Comparison of ENCODE assay signal across 17 mouse cellular contexts in genomic region chr5:30765596-30766370, GRCm38 (mm10). TPM values are rescaled to one million over a fixed set of nuclear protein-coding genes. Genes with fewer than 3 reads are reported as not detected.
A peak's percentile ranks its signal among the peaks of the same experiment; 100 is the strongest.
DNase-seq lines count a peak whose midpoint lies in the region; ATAC-seq lines count a peak whose summit lies in the region.
"Had no signal": no experiment of that assay in that cellular context is flagged by ENCODE, and none has a peak within 500 bp of the region (broad histone marks: within the 10 kb centered on the region; RNA-seq: fewer than 3 reads in every experiment).

No protein-coding gene starts in this region.

- no peaks in the 10 kb centered on the region for H3K9me3 ChIP-seq in heart, embryonic 13.5 days
- no peaks in the 10 kb centered on the region for H3K9me3 ChIP-seq in neural tube, embryonic 13.5 days
- no peaks in the 10 kb centered on the region for H3K9me3 ChIP-seq in hindbrain, embryonic 12.5 days (replicated peaks)
- no peaks in the 10 kb centered on the region for H3K9me3 ChIP-seq in neural tube, embryonic 15.5 days (replicated peaks)
- H3K9me3 ChIP-seq: limb, embryonic 12.5 days; neural tube, embryonic 12.5 days had no signal

- no peak overlapping the region for H3K4me3 ChIP-seq in heart, embryonic 13.5 days
- H3K4me3 ChIP-seq in neural tube, embryonic 13.5 days = no peak overlapping the region
- H3K4me3 ChIP-seq in hindbrain, embryonic 12.5 days = no peak overlapping the region
- no peak overlapping the region for H3K4me3 ChIP-seq in neural tube, embryonic 15.5 days (replicated peaks)
- H3K4me3 ChIP-seq: gastrocnemius, adult 2 months; limb, embryonic 12.5 days; megakaryocyte, embryonic 14.5 days; neural tube, embryonic 12.5 days had no signal

- DNase-seq in heart, postnatal 25 days (ENCODE audit: low spot score) = no peak
- no peak for DNase-seq in neural tube, embryonic 10.5 days (ENCODE audit: extremely low spot score, low spot score)
- DNase-seq in spleen, postnatal 14 days (ENCODE audit: low spot score in 2 of 2) = no peak
- no peak for DNase-seq in adrenal gland, postnatal 36 days
- DNase-seq: cerebellum, adult 11-12 months; gastrocnemius, adult 2 months; kidney, adult 2 months; liver, postnatal 0 days; thymus, postnatal 25 days had no signal

- H3K9ac ChIP-seq in heart, embryonic 13.5 days = no peak overlapping the region; the same call in 1 of the 2 replicates
- no peak overlapping the region for H3K9ac ChIP-seq in neural tube, embryonic 13.5 days
- H3K9ac ChIP-seq in hindbrain, embryonic 12.5 days = peak overlapping the region; percentile 6; the same call in 1 of the 2 replicates
- H3K9ac ChIP-seq in neural tube, embryonic 15.5 days (replicated peaks) = no peak overlapping the region
- H3K9ac ChIP-seq: limb, embryonic 12.5 days; liver, postnatal 0 days; neural tube, embryonic 12.5 days had no signal

- no peak overlapping the region for H3K4me2 ChIP-seq in heart, embryonic 13.5 days
- no peak overlapping the region for H3K4me2 ChIP-seq in neural tube, embryonic 13.5 days
- H3K4me2 ChIP-seq in hindbrain, embryonic 12.5 days (replicated peaks) = no peak overlapping the region
- no peak overlapping the region for H3K4me2 ChIP-seq in neural tube, embryonic 15.5 days
- H3K4me2 ChIP-seq: limb, embryonic 12.5 days; neural tube, embryonic 12.5 days had no signal

- WGBS in heart, embryonic 13.5 days = 57% methylated on average over 12 of the region's 12 CpGs
- 71% methylated on average over 12 of the region's 12 CpGs for WGBS in neural tube, embryonic 13.5 days
- 77% methylated on average over 12 of the region's 12 CpGs for WGBS in hindbrain, embryonic 12.5 days
- 66% methylated on average over 12 of the region's 12 CpGs for WGBS in neural tube, embryonic 15.5 days

- H3K27ac ChIP-seq in heart, embryonic 13.5 days (replicated peaks) = peak overlapping the region; percentile 53; the same call in 1 of the 2 replicates
- H3K27ac ChIP-seq in neural tube, embryonic 13.5 days (replicated peaks) = peak overlapping the region; percentile 65
- peak overlapping the region; percentile 40; the same call in 1 of the 2 replicates for H3K27ac ChIP-seq in hindbrain, embryonic 12.5 days
- peak overlapping the region; percentile 39 for H3K27ac ChIP-seq in neural tube, embryonic 15.5 days (replicated peaks)
- H3K27ac ChIP-seq: gastrocnemius, adult 2 months; limb, embryonic 12.5 days; neural tube, embryonic 12.5 days had no signal

- intact Hi-C loops in heart, postnatal 25 days (cut with DNase I) = no loop called here

- no peak for ATAC-seq in heart, embryonic 13.5 days (ENCODE audit: extremely low read depth, insufficient number of reproducible peaks, low FRiP score, low TSS enrichment)
- ATAC-seq in neural tube, embryonic 13.5 days (ENCODE audit: low read depth) = no peak
- no peak for ATAC-seq in hindbrain, embryonic 12.5 days (ENCODE audit: low FRiP score)
- no peak for ATAC-seq in neural tube, embryonic 15.5 days (ENCODE audit: low FRiP score)
- ATAC-seq: liver, postnatal 0 days had no signal

- H3K27me3 ChIP-seq in heart, embryonic 13.5 days (replicated peaks) = 0 out of 2 replicates have a peak, but pooled peaks cover 3% of the 10 kb centered on the region
- no peaks in the 10 kb centered on the region for H3K27me3 ChIP-seq in neural tube, embryonic 13.5 days
- H3K27me3 ChIP-seq in hindbrain, embryonic 12.5 days = no peaks in the 10 kb centered on the region
- H3K27me3 ChIP-seq in neural tube, embryonic 15.5 days (replicated peaks) = no peaks in the 10 kb centered on the region
- H3K27me3 ChIP-seq: limb, embryonic 12.5 days; neural tube, embryonic 12.5 days had no signal

- H3K4me1 ChIP-seq in heart, embryonic 13.5 days = peaks cover 40% of the 10 kb centered on the region
- H3K4me1 ChIP-seq in neural tube, embryonic 13.5 days (replicated peaks) = peaks cover 73% of the 10 kb centered on the region
- peaks cover 59% of the 10 kb centered on the region for H3K4me1 ChIP-seq in hindbrain, embryonic 12.5 days
- peaks cover 59% of the 10 kb centered on the region for H3K4me1 ChIP-seq in neural tube, embryonic 15.5 days
- H3K4me1 ChIP-seq: megakaryocyte, embryonic 14.5 days had no signal

- no peaks in the 10 kb centered on the region for H3K36me3 ChIP-seq in heart, embryonic 13.5 days
- peaks cover 15% of the 10 kb centered on the region; the same call in 1 of the 2 replicates for H3K36me3 ChIP-seq in neural tube, embryonic 13.5 days
- H3K36me3 ChIP-seq in hindbrain, embryonic 12.5 days = peaks cover 12% of the 10 kb centered on the region
- peaks cover 8% of the 10 kb centered on the region; the same call in 1 of the 2 replicates for H3K36me3 ChIP-seq in neural tube, embryonic 15.5 days
- H3K36me3 ChIP-seq: limb, embryonic 12.5 days had no signal

RNA-seq across cellular contexts. Expression of gene Mapre3, which starts 48.7 kb away (rescaled TPM):
- 16.1 and 16.4 TPM in 2 replicates for polyA plus RNA-seq in heart, embryonic 13.5 days (2015; fragmentation: Nextera tagmentation; extraction: Ambion mirVana)
- 10 to 100 TPM; 31.1 to 32.4 TPM for total RNA-seq in heart, postnatal 25 days (2021)
- polyA plus RNA-seq in neural tube, embryonic 13.5 days (2015; fragmentation: Nextera tagmentation; extraction: Ambion mirVana) = 107 and 116 TPM in 2 replicates
- polyA plus RNA-seq in hindbrain, embryonic 12.5 days (2016; fragmentation: Nextera tagmentation; extraction: Ambion mirVana) = 73.1 and 81.0 TPM in 2 replicates
- polyA plus RNA-seq in neural tube, embryonic 15.5 days (2015; fragmentation: Nextera tagmentation; extraction: Ambion mirVana) = 135 and 164 TPM in 2 replicates
- 10 to 100 TPM; 48.9 to 52.2 TPM for total RNA-seq in adrenal gland, postnatal 36 days (2021)
- total RNA-seq: common myeloid progenitor, adult 5-6 weeks had no signal

RNA-seq across cellular contexts. Expression of gene Dpysl5, which starts 54.4 kb away (rescaled TPM):
- 2.4 and 3.8 TPM in 2 replicates for polyA plus RNA-seq in heart, embryonic 13.5 days (2015; fragmentation: Nextera tagmentation; extraction: Ambion mirVana)
- total RNA-seq in heart, postnatal 25 days (2021) = under 1 TPM; 0.29 to 0.45 TPM
- 176 and 184 TPM in 2 replicates for polyA plus RNA-seq in neural tube, embryonic 13.5 days (2015; fragmentation: Nextera tagmentation; extraction: Ambion mirVana)
- 135 and 156 TPM in 2 replicates for polyA plus RNA-seq in hindbrain, embryonic 12.5 days (2016; fragmentation: Nextera tagmentation; extraction: Ambion mirVana)
- 152 and 175 TPM in 2 replicates for polyA plus RNA-seq in neural tube, embryonic 15.5 days (2015; fragmentation: Nextera tagmentation; extraction: Ambion mirVana)
- total RNA-seq in adrenal gland, postnatal 36 days (2021) = 1 to 10 TPM in 1 of 2 experiments, under 1 TPM in 1; 0.86 to 1.1 TPM
- total RNA-seq: common myeloid progenitor, adult 5-6 weeks had no signal

Comparison
In these comparisons a context has a peak if more than half of its experiments do, and no peak if none do; other contexts are left out.
1. RNA of gene Dpysl5, which starts 54.4 kb away (polyA plus RNA-seq): 176 to 184 TPM in neural tube, embryonic 13.5 days, 152 to 175 TPM in neural tube, embryonic 15.5 days and 135 to 156 TPM in hindbrain, embryonic 12.5 days; 2.4 to 3.8 TPM in heart, embryonic 13.5 days; every median in the first group is over 10 times any median in the second.
2. Peak in every context shown above with its lines, with median percentiles within 50 percentile points of each other: H3K27ac ChIP-seq.